Mouse (Mus musculus) urinary bladder, postnatal 36 days (tissue): Measurements from ENCODE around the gene Abcg2.
A peak's percentile ranks its signal among the peaks of the same experiment; 100 is the strongest.

ENCODE experiments used
- DNase-seq, 2 experiments: peaks; one replicate each; pipeline ENCODE4 v3.0.0; 2022; ENCODE audit warnings: low spot score in 2 of 2, mixed read lengths in 1 of 2

Gene Abcg2

DNA sequence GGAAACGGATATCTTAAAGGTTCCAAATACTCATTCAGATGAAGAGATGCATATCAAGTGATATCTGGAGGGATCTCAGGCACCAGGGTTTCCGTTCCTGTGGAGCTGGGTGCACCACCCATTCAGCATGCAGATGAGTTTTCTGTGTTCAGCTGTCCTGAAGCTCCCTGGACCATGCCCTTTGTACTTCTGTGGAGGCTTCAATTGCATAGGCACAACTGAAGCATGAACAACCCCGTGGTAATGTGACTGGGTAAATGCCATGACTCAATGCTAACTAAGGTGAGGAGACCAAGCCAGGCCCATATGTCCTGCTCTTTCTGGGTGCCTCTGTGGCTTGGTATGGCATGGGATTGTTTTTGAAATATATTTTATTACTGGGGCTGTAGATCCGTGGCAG lies 49.4 kb downstream of the Abcg2 start:
- no peak for DNase-seq

GRCm38 (mm10) chr6:58638566-58638965 lies 54.2 kb downstream of the Abcg2 start:
- no peak for DNase-seq

DNA sequence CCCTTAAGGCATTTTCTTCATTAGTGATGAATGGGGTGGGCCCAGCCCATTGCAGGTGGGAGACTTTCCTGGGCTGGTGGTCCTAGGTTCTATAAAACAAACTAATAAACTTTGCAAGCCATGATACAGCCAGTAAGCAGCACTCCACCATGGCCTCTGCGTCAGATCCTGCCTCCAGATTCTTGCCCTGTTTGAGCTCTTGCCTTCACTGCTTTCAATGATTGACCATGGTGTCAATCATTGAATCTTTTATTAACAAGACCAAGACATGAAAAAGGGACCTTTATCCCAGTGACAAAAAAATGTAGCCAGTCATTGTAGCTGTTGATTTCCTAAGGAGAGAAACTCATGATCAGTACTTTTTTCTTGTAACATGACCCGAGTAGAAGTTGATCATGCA lies 55.1 kb downstream of the Abcg2 start:
- no peak for DNase-seq

DNA sequence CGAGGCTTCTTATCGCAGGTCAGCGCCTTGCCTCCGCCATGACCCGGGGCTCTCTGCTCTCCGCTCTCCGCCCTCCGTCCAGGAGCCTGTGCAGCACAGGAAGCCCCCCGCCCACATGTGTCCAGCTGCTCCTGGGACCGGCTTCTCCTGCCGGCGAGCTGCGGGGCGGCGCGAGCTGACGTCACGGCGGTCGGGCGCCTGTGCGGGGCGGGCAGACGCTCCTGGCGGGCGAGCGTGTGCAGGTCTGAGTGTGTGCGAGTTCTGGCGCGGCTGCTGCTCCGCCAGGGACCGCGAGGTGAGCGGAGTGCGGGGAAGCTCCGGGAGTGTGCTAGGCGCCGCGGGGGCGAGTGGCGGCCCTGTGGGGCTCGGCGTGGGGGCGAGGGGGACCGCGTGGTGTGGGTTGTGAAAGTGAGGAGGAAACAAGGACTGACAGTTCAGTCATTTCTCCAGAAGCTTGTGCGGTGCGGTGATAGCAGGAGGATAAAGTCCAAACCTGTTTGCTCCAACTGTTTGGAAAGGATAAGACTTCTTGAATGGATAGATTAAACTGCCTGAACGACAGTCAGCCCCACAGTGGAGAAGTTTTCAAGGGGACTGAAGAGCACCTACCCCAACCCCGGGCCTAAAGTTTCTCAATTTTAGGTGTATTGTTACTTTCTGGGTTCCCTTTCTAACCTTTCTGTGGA lies 56.2 kb downstream of the Abcg2 start:
- peak; percentile 28 to 63 for DNase-seq

DNA sequence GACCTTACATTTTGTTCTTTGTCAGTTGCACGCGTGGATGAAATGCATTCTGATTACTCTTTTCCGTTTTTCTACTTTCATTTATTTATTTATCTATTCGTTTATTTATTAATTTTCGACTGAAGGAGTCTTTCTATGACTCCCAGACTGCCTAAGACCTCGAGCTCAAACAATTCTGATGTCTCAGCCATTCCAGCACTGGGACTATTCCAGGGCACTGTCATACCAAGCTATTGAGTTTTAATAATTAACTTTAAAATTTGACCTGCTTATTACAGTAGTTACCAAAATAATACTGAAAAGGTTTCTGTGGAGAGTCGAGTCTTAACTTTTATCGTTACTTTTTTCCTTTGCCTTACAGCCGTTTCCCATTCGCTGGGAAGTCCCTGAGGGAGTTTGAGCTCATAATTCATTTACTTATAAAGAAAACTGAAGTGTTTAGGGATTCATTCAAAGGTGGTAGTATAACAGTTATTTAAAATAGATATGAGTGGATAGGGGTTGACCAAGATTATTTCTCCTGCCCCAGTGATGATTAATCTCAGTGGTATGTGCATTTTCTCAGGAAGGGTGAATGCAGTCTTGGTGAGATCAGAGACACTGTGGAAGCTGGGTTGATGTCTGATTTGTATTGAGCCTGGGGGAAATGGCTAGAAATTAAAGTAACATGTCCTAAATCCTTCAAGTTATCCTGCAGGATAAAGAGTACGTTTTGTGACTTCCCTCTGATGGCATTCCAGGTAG lies 56.9 kb downstream of the Abcg2 start:
- no peak for DNase-seq

DNA sequence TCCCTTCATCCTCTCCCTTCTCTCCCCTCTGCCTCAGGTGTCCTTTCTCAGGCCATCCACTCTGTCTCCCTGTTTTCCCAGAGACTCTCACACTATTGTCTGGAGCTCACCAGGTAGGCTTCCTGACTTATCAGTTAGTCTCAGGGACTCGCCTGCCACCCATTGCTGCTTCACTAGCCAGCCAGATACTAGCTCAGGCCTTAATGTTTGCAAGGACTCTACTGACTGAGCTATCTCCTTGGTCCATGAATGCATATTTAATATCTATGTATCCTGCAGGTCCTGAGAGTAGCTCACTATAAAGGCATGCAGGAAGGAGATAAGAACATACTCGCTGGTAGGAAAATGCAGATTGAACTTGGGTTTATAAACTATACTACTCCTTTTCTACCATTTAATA lies 57.9 kb downstream of the Abcg2 start:
- DNase-seq: no peak

GRCm38 (mm10) chr6:58644586-58644985 lies 60.3 kb downstream of the Abcg2 start:
- no peak for DNase-seq

DNA sequence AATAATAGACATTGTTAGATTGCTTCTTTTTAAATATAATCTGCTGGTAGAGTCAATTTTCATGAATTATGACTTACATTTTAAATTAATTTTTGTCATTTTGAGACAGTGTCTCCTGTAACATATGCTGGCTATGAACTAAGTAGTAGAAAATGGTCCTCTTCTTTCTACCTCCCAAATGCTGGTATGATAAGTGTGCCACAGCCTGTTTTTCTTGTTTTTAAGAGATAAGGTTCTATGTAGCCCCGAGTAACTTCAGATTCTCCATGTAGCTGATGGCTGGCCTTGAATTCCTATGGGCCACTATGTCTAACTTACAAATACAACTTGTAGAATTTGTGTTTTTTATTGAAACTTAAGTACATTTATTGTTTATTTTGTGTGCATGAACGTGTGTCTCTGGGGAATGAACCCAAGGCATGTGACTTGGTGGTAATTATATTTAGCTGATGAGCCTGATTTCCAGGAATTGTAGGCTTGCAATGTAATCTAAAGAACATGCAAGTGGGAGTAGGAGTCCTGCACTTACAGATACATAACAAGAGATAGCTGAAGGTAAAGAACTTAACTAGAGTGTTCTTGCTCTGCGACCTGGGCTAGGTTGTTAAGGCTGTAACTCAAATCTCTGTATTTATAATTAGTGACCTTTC lies 63.9 kb downstream of the Abcg2 start:
- no peak for DNase-seq

DNA sequence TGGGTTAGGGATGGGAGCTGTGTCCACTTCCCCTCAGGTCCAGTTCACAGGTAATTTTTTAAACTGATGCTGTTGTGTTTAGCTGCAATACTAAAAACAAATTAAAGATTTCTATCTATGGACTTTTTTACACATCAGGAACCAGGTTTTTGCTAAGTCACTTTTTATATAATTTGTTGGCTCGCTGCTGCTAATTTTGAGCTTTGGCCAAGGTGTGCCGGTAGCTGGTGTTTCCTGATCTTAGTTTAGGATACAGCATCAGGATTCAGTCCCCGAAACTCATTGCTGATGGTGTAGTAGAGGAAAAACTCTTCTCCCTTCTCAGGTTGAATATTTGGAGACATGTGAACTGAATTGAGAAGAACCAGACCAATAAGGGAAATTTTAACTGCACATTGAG lies 65.8 kb downstream of the Abcg2 start:
- DNase-seq: no peak

GRCm38 (mm10) chr6:58651038-58651437 lies 66.7 kb downstream of the Abcg2 start:
- DNase-seq: no peak

- DNase-seq: no peak
Measured at GRCm38 (mm10) chr6:58660951-58661575, 76.7 kb downstream of the Abcg2 start.

DNA sequence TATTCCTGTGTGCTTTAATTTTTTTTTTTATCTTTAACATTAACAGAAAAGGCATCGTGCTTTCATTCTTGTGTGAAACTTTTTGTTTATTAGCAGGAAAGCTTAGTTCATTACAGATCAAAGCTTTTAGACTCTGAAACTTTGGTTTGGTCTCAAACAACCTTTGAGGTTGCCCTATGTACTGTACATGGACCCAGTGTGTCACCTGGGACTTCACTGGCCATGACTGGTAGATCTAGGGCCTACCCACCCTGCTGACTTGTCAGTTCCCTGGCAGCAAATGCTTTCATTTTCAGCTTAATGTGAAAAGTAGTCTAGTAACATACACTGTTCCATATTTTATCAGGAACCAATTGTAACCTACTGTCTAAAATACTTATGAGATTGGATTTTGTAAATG lies 93.5 kb downstream of the Abcg2 start:
- no peak for DNase-seq

GRCm38 (mm10) chr6:58678530-58678929 lies 94.2 kb downstream of the Abcg2 start:
- no peak for DNase-seq

DNA sequence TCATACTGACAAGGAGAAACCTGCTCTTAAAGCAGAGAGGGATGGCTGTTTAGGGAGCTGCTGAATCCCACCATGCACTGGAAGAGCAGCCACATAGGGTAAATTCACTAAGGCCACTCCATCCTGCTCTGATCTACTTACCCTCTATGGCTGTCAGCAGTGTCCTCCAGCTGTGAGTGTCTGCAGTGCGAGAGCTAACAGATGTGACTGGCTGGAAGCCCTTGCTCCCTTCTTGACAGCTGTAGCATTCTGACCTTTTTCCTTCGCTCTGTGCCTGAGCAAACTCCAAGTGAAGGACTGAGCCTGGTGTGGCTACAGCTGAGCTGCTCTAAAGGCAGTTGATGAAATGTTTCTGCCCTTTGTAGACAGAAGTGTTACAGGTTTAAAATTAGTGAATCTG lies 107.3 kb downstream of the Abcg2 start:
- DNase-seq: no peak

- DNase-seq: no peak
Measured at GRCm38 (mm10) chr6:58694257-58694656, 109.9 kb downstream of the Abcg2 start.

DNA sequence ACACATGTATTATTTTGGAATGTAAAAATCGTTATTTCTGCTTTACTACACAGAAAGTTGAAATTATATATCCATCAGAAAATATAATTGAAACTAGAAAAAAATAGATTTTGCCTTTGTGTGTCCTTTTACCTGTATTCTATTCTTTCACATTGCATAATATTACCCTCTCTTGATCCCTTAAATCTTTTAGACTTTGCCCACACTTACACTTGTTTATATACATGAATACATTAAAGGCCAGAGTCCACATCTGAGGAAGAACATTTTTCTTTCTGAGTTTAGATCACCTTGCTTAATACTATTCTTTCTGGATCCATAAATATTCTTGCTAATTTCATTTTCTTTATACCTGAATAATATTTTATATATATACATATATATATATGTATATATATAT lies 110.4 kb downstream of the Abcg2 start:
- DNase-seq: no peak

DNA sequence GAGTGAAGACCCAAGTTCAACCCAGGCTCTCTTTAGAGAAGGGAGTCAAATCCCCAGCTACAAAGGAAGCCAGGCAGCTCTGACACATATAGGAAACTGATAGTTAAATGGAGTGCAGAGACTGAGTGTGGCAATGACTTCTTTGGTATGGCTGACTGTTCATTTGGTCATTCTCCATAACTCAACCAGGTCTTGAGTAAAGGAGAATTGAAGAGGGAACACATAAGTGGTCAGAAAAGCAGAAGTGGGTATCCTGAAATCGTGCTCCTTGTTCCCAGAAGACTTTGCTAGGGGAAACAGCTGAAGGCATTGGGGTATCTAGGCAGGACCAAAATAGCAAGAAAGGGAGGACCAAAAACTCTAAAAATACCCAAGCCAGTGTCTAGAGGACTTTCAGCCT lies 126.0 kb downstream of the Abcg2 start:
- no peak for DNase-seq

- DNase-seq: no peak
Measured at GRCm38 (mm10) chr6:58711909-58712308, 127.6 kb downstream of the Abcg2 start.

- no peak for DNase-seq
Measured at GRCm38 (mm10) chr6:58733851-58734250, 149.5 kb downstream of the Abcg2 start.

- DNase-seq: no peak
Measured at GRCm38 (mm10) chr6:58735090-58735489, 150.8 kb downstream of the Abcg2 start.
